Mouse (Mus musculus) CH12.LX (cell line): ENCODE data around the gene Naa38. TPM values are rescaled to one million over a fixed set of nuclear protein-coding genes. Genes with fewer than 3 reads are reported as not detected.

Experiments
- DNase-seq: peaks from one replicate; pipeline ENCODE4 v3.0.0-alpha.2; 2013; ENCODE audit errors: extremely low read depth
- H3K27ac ChIP-seq: 2 replicates; pipeline ENCODE4 v1.5.1; 2012; ENCODE audit warnings: low read depth, mild to moderate bottlenecking, control low read depth, moderate library complexity; ENCODE audit not compliant: insufficient read depth
- H3K27me3 ChIP-seq: replicated peaks from 2 replicates; pipeline ENCODE3; 2012; ENCODE audit warnings: inconsistent platforms
- H3K36me3 ChIP-seq, 2 experiments: replicated peaks in 1 of 2; 2 replicates each; pipeline versions ENCODE3 to v1.6.1; 2012; ENCODE audit warnings: inconsistent platforms in 1 of 2, low read length in 1 of 2, mild to moderate bottlenecking in 1 of 2, mixed read lengths in 1 of 2, moderate library complexity in 1 of 2; ENCODE audit not compliant: control insufficient read depth in 1 of 2, insufficient read depth in 1 of 2
- H3K4me1 ChIP-seq, 2 experiments: 2 replicates each; pipeline ENCODE4 v1.6.1; 2012; ENCODE audit warnings: inconsistent platforms in 1 of 2, moderate library complexity in 1 of 2; ENCODE audit not compliant: insufficient read depth in 2 of 2, control insufficient read depth in 1 of 2
- H3K4me2 ChIP-seq: 2 replicates; pipeline ENCODE4 v1.6.1; 2012; ENCODE audit warnings: low read depth, mild to moderate bottlenecking, control low read depth; ENCODE audit not compliant: poor library complexity, insufficient read depth, severe bottlenecking
- H3K4me3 ChIP-seq, 3 experiments: fragments of 150-350 bp in 1 of 3; sonication (generic) in 1 of 3; replicated peaks in 1 of 3; 2 replicates each; pipeline versions ENCODE3 to v1.5.1; 2011 to 2012; ENCODE audit warnings: low read depth in 2 of 3, low read length in 2 of 3, mild to moderate bottlenecking in 2 of 3, moderate library complexity in 2 of 3, control low read depth in 1 of 3, improper control_type of control experiment in 1 of 3, inconsistent platforms in 1 of 3, mixed read lengths in 1 of 3; ENCODE audit not compliant: poor library complexity in 1 of 3
- H3K79me2 ChIP-seq: replicated peaks from 2 replicates; pipeline ENCODE4 v1.6.1; 2012; ENCODE audit warnings: mild to moderate bottlenecking, moderate library complexity; ENCODE audit not compliant: control insufficient read depth, poor library complexity, insufficient read depth, severe bottlenecking; ENCODE audit errors: extremely low read depth
- H3K9ac ChIP-seq: 2 replicates; pipeline ENCODE4 v1.6.1; 2012; ENCODE audit warnings: low read depth, mild to moderate bottlenecking, control low read depth, moderate library complexity; ENCODE audit not compliant: insufficient read depth
- H3K9me3 ChIP-seq: replicated peaks from 2 replicates; pipeline ENCODE3; 2012; ENCODE audit warnings: low read length, inconsistent platforms, mixed read lengths
- BHLHE40 ChIP-seq: IDR thresholded peaks from 2 replicates; pipeline ENCODE4 v1.6.1; 2011; ENCODE audit warnings: mild to moderate bottlenecking, low read depth, low read length, improper control_type of control experiment
- CHD1 ChIP-seq: IDR thresholded peaks from 2 replicates; pipeline ENCODE4 v1.6.1; 2012; ENCODE audit warnings: low read depth, low read length, improper control_type of control experiment, inconsistent platforms
- CHD2 ChIP-seq: IDR thresholded peaks from 2 replicates; pipeline ENCODE4 v1.6.1; 2011; ENCODE audit warnings: low read length, improper control_type of control experiment
- CTCF ChIP-seq, 2 experiments: IDR thresholded peaks in 1 of 2; conservative IDR thresholded peaks in 1 of 2; 2 replicates each; pipeline ENCODE4 v1.5.1; 2011 to 2012; ENCODE audit warnings: low read depth in 2 of 2, low read length in 2 of 2, improper control_type of control experiment in 1 of 2, inconsistent platforms in 1 of 2, mild to moderate bottlenecking in 1 of 2, moderate library complexity in 1 of 2
- E2F4 ChIP-seq: IDR thresholded peaks from 2 replicates; pipeline ENCODE4 v1.6.1; 2011; ENCODE audit warnings: low read depth, low read length, improper control_type of control experiment; ENCODE audit not compliant: insufficient replicate concordance
- ELF1 ChIP-seq: IDR thresholded peaks from 2 replicates; pipeline ENCODE4 v1.6.1; 2014; ENCODE audit warnings: low read depth, mild to moderate bottlenecking, inconsistent platforms, low read length, improper control_type of control experiment
- EP300 ChIP-seq: IDR thresholded peaks from 2 replicates; pipeline ENCODE4 v1.6.1; 2011; ENCODE audit warnings: low read length, improper control_type of control experiment
- ETS1 ChIP-seq: conservative IDR thresholded peaks from 2 replicates; pipeline ENCODE4 v1.6.1; 2012; ENCODE audit warnings: low read depth, mild to moderate bottlenecking, inconsistent platforms, low read length, improper control_type of control experiment, moderate library complexity
- HCFC1 ChIP-seq: IDR thresholded peaks from 2 replicates; pipeline ENCODE4 v1.6.1; 2012; ENCODE audit warnings: low read depth, mild to moderate bottlenecking, inconsistent platforms, low read length, improper control_type of control experiment
- JUND ChIP-seq: conservative IDR thresholded peaks from 2 replicates; pipeline ENCODE4 v1.6.1; 2011; ENCODE audit warnings: low read depth, low read length, improper control_type of control experiment
- KAT2A ChIP-seq: IDR thresholded peaks from 2 replicates; pipeline ENCODE4 v1.6.1; 2012; ENCODE audit warnings: low read length, improper control_type of control experiment, inconsistent platforms; ENCODE audit not compliant: insufficient replicate concordance
- MAFK ChIP-seq: IDR thresholded peaks from 2 replicates; pipeline ENCODE4 v1.6.1; 2011; ENCODE audit warnings: low read length, improper control_type of control experiment; ENCODE audit not compliant: insufficient replicate concordance
- MAX ChIP-seq: IDR thresholded peaks from 2 replicates; pipeline ENCODE4 v1.6.1; 2011; ENCODE audit warnings: low read length, improper control_type of control experiment
- MXI1 ChIP-seq: IDR thresholded peaks from 2 replicates; pipeline ENCODE4 v1.6.1; 2011; ENCODE audit warnings: mild to moderate bottlenecking, low read depth, low read length, improper control_type of control experiment
- MYC ChIP-seq: IDR thresholded peaks from 2 replicates; pipeline ENCODE4 v1.6.1; 2011; ENCODE audit warnings: low read depth, mild to moderate bottlenecking, improper control_type of control experiment, low read length
- NELFE ChIP-seq: IDR thresholded peaks from 2 replicates; pipeline ENCODE4 v1.6.1; 2011; ENCODE audit warnings: low read depth, low read length, improper control_type of control experiment
- NRF1 ChIP-seq: IDR thresholded peaks from 2 replicates; pipeline ENCODE4 v1.6.1; 2014; ENCODE audit warnings: low read depth, mild to moderate bottlenecking, inconsistent platforms, low read length, improper control_type of control experiment, moderate library complexity
- PAX5 ChIP-seq: IDR thresholded peaks from 2 replicates; pipeline ENCODE4 v1.6.1; 2012; ENCODE audit warnings: low read length, inconsistent platforms, mixed read lengths
- POLR2A ChIP-seq: IDR thresholded peaks from 2 replicates; pipeline ENCODE4 v1.6.1; 2011; ENCODE audit warnings: low read depth, mild to moderate bottlenecking, improper control_type of control experiment, low read length
- POLR2AphosphoS2 ChIP-seq: IDR thresholded peaks from 2 replicates; pipeline ENCODE4 v1.6.1; 2011; ENCODE audit warnings: low read depth, low read length, improper control_type of control experiment
- RCOR1 ChIP-seq: conservative IDR thresholded peaks from 2 replicates; pipeline ENCODE4 v1.6.1; 2012; ENCODE audit warnings: low read depth, mild to moderate bottlenecking, inconsistent platforms, low read length, improper control_type of control experiment
- SIN3A ChIP-seq: IDR thresholded peaks from 2 replicates; pipeline ENCODE4 v1.6.1; 2012; ENCODE audit warnings: low read length, improper control_type of control experiment, inconsistent platforms
- SMC3 ChIP-seq: IDR thresholded peaks from 2 replicates; pipeline ENCODE4 v1.6.1; 2011; ENCODE audit warnings: low read depth, low read length, improper control_type of control experiment
- TCF12 ChIP-seq: IDR thresholded peaks from 2 replicates; pipeline ENCODE4 v1.6.1; 2014; ENCODE audit warnings: low read depth, mild to moderate bottlenecking, inconsistent platforms, low read length, improper control_type of control experiment
- USF1 ChIP-seq: IDR thresholded peaks from 2 replicates; pipeline ENCODE4 v1.6.1; 2014; ENCODE audit warnings: low read depth, mild to moderate bottlenecking, inconsistent platforms, low read length, improper control_type of control experiment
- USF2 ChIP-seq: conservative IDR thresholded peaks from 2 replicates; pipeline ENCODE4 v1.6.1; 2011; ENCODE audit warnings: low read depth, low read length, improper control_type of control experiment
- ZKSCAN1 ChIP-seq: IDR thresholded peaks from 2 replicates; pipeline ENCODE4 v1.6.1; 2012; ENCODE audit warnings: low read depth, inconsistent platforms, low read length, improper control_type of control experiment, borderline replicate concordance
- ZMIZ1 ChIP-seq: IDR thresholded peaks from 2 replicates; pipeline ENCODE4 v1.6.1; 2012; ENCODE audit warnings: low read depth, mild to moderate bottlenecking, inconsistent platforms, low read length, improper control_type of control experiment
- dilution Hi-C: fragments of 300-500 bp; cut with MboI; formaldehyde crosslinking; loops from 2 replicates; pipeline ENCODE4 v1.14.3; 2020; ENCODE audit warnings: low sequenced_read_pairs; ENCODE audit not compliant: extremely low pct_unique_long_range_greater_than_20kb, extremely low pct_ligation_motif_present
- in situ Hi-C: fragments of 300-500 bp; cut with MboI; formaldehyde crosslinking; loops from 3 replicates; pipeline ENCODE4 v1.14.3; 2019; ENCODE audit warnings: low sequenced_read_pairs, low pct_ligation_motif_present, low pct_unique_long_range_greater_than_20kb, mixed read lengths
- polyA plus RNA-seq: library from polyadenylated mRNA; unstranded; fragments of >175 nt; gene quantifications from 2 replicates; pipeline ENCODE4 v1.2.1, GENCODE M21; 2012; ENCODE audit warnings: low read depth; ENCODE audit not compliant: insufficient read length
- total RNA-seq, 2 experiments: library from RNA; depleted of rRNA; stranded (reverse); fragments of 300-350 nt in 1 of 2; fragments of >200 nt in 1 of 2; gene quantifications; 2 replicates each; pipeline ENCODE4 v1.2.3; 2012 to 2014

Naa38 gene
- total and polyA plus RNA-seq, 3 experiments = 153 to 201 (median 193) TPM

DNA sequence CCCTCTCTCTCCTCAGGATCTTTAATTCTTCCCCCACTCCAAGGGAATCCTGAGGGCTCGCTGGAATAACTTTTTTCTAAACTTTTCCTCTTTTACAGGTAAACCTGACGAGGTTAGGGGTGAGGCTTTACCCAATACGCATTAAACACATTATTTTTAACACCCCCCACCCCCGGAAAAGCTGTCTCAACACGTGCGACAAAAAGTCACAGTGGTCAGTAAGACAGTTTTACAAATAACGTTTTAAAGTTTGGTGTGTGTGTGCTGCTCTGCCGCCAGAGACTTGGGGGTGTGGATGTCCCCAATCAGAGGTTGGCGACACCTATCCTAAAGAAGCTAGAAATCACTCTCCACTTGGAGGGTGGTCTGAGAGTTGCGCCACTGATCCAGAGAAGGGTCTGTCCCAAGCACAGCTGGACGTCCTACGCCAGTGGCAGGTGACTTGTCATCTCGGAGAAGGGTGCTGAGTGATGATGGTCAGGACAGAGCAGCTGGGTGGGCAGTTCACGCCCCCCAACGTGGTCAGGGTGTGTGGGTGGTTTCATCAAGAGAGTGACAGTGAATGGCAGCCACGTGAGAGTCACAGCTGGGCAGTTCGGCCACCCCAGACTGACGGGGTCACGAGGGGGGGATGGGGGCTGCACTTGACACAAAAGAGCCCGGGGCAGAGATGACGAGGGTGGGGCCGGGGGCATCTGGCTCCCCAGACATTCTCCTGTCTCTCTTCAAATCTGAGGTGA is 27.5 kb upstream of the Naa38 start:
- peak overlapping the region; percentile 49 for H3K27ac ChIP-seq

DNA sequence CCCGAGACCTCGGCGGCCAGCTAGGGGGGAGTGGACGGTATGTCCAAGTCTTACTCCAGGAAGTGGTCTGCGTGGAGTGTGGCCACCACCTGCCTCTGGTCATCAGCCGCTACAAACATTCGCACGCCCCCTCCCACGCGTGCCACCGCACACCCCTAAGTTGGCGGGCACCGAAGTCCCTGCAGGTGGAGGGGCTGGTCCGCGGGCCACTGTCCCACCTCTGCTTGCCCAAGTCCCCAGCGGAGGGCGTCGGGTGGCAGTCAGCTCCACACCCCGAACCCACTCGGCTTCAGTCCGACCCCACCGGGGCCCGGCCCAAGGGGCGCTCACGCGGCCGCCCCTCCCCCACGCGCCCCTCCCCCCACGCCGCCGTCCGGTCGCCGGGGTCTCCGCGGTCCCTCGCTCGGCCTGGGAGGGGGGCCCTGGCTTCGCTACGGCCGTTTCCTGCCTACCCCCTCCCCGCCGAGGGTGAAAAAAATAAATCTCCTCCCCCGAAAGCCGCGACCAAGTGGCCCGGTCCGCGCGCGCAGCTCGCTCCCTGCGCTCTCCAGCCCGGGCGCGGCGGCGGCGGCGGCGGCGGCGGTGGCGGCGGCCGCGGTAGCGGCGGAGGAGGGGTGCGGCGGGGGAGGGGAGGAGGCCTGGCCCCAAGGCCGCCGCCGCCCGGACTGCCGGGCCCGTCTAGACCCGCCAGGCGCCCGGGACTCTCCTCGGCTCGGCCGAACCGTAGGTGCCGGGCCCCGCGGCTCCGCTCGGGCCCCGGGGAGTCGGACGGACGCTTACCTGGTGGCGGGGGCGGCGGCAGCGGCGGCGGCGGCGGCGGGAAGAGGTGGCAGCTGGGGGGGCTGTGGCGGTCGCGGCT is 26.7 kb upstream of the Naa38 start:
- Histone ChIP-seq H3K27ac (peak overlapping the region; percentile 49), H3K4me1 (peaks cover 7 to 36% of the 10 kb centered on the region in 2 experiments), H3K9me3 (no peaks in the 10 kb centered on the region), H3K4me2 (peak overlapping the region; percentile 96), H3K27me3 (no peaks in the 10 kb centered on the region), H3K79me2 (peaks cover 3% of the 10 kb centered on the region; the same call in 1 of the 2 replicates), H3K9ac (peak overlapping the region; percentile 100), H3K4me3 (peak overlapping the region; percentile 76 to 84 (median 78)), H3K36me3 (peaks cover 5 to 39% of the 10 kb centered on the region in 2 experiments)
- dilution Hi-C loops (no loop called here), in situ Hi-C loops (loop anchor here (5.0 kb wide), 2 partner anchors 36 to 101 kb away; no protein-coding TSS in a partner anchor)
- peak; percentile 23 for DNase-seq
- TF ChIP-seq USF2 (no peak), PAX5 (no peak), BHLHE40 (no peak), ZKSCAN1 (no peak), SMC3 (no peak), JUND (no peak), CTCF (conservative IDR thresholded peaks at IDR 0.05 in 1 of 2, IDR thresholded peaks at IDR 0.05 in 1 of 2; ENCODE audit: low read depth in 2 of 2, low read length in 2 of 2) (no peak), USF1 (no peak), ETS1 (no peak), CHD2 (peak; percentile 94), POLR2AphosphoS2 (no peak), MYC (no peak), EP300 (no peak), ELF1 (peak; percentile 25; the same call in 1 of the 2 replicates), MAX (no peak), MAFK (no peak), HCFC1 (no peak; the same call in 1 of the 2 replicates), NELFE (no peak; the same call in 1 of the 2 replicates), ZMIZ1 (no peak)

More for the DNA sequence above, 27.5 kb upstream of the Naa38 start:
- DNase-seq = peak; percentile 43
- Histone ChIP-seq H3K9ac (peak overlapping the region; percentile 100), H3K4me1 (peaks cover 7 to 40% of the 10 kb centered on the region in 2 experiments), H3K9me3 (no peaks in the 10 kb centered on the region), H3K4me2 (peak overlapping the region; percentile 96), H3K27me3 (no peaks in the 10 kb centered on the region), H3K79me2 (peaks cover 3% of the 10 kb centered on the region; the same call in 1 of the 2 replicates), H3K4me3 (peak overlapping the region; percentile 76 to 84 (median 78)), H3K36me3 (peaks cover 5 to 39% of the 10 kb centered on the region in 2 experiments)
- in situ Hi-C loops = loop anchor here (5.0 kb wide), 2 partner anchors 35 to 100 kb away; no protein-coding TSS in a partner anchor
- TF ChIP-seq E2F4 = no peak
- TF ChIP-seq BHLHE40 = peak; percentile 83
- peak; percentile 83 for TF ChIP-seq MXI1
- TF ChIP-seq NELFE = peak; percentile 44; the same call in 1 of the 2 replicates
- peak; percentile 53 for TF ChIP-seq MAX
- TF ChIP-seq HCFC1 = 0 out of 2 replicates have a peak, but pooled peaks have one; percentile 26
- TF ChIP-seq TCF12 = peak; percentile 51
- TF ChIP-seq SIN3A = peak; percentile 79
- no peak; the same call in none of the 2 replicates for TF ChIP-seq CHD2
- TF ChIP-seq USF2 = no peak
- no peak for TF ChIP-seq CTCF (conservative IDR thresholded peaks at IDR 0.05 in 1 of 2, IDR thresholded peaks at IDR 0.05 in 1 of 2; ENCODE audit: low read depth in 2 of 2, low read length in 2 of 2)
- no peak for TF ChIP-seq PAX5
- TF ChIP-seq POLR2AphosphoS2 = no peak; the same call in 1 of the 2 replicates
- TF ChIP-seq MAFK = no peak
- no peak for TF ChIP-seq NRF1
- TF ChIP-seq KAT2A = no peak
- no peak for TF ChIP-seq JUND
- TF ChIP-seq RCOR1 = no peak
- TF ChIP-seq ETS1 = 0 out of 2 replicates have a peak, but pooled peaks have one; percentile 33
- peak; percentile 63; the same call in 1 of the 2 replicates for TF ChIP-seq MYC
- TF ChIP-seq USF1 = no peak
- TF ChIP-seq POLR2A = no peak; the same call in 1 of the 2 replicates
- 0 out of 2 replicates have a peak, but pooled peaks have one; percentile 12 for TF ChIP-seq ELF1
- peak; percentile 1; the same call in 1 of the 2 replicates for TF ChIP-seq CHD1
- TF ChIP-seq ZKSCAN1 = no peak
- dilution Hi-C loops = no loop called here
